Mouse (Mus musculus) gastrocnemius, adult 18-20 months (tissue): ENCODE data around the gene H2al2c. TPM values are rescaled to one million over a fixed set of nuclear protein-coding genes. Genes with fewer than 3 reads are reported as not detected.
"Not testable (repeated sequence)": the region's sequence is repeated elsewhere in the genome, so short reads cannot be mapped to it uniquely, and the experiment has no call there.

Experiments
- DNase-seq: peaks from one replicate; pipeline ENCODE4 v3.0.0; 2021; ENCODE audit warnings: low spot score
- long read RNA-seq, 2 experiments: library from polyadenylated mRNA; stranded (forward); transcript quantifications; one replicate each; pipeline ENCODE4 v2.0.0; 2021
- total RNA-seq, 2 experiments: library from RNA; stranded (reverse); gene quantifications; 2 replicates each; pipeline ENCODE4 v1.2.3; 2021

H2al2c gene
- total RNA-seq = not detected
- long read RNA-seq, experiment 1 = 0 reads
- long read RNA-seq, experiment 2 = 0 reads

GRCm38 (mm10) chrY:2598799-2599198, at the start of gene H2al2c:
H2al2c (plus strand) TSS chrY:2599099.
- DNase-seq = not testable (repeated sequence)

Other genes with a start within 250 kb of the H2al2c start
- gene Sry, start 64.6 kb downstream of the H2al2c start, total RNA-seq = not detected
- gene H2al2b, start 121.6 kb downstream of the H2al2c start, total RNA-seq = not detected
- gene Gm4064, start 197.1 kb downstream of the H2al2c start, total RNA-seq = not detected
- gene Rbmy, start 231.6 kb downstream of the H2al2c start, total RNA-seq = not detected
- not detected for gene Gm10256, start 231.6 kb downstream of the H2al2c start, total RNA-seq